Mouse (Mus musculus) adipocyte (in vitro differentiated cells): ENCODE data around the gene Gm3532.
"Not testable (repeated sequence)": the region's sequence is repeated elsewhere in the genome, so short reads cannot be mapped to it uniquely, and the experiment has no call there.

Experiments used
- DNase-seq: peaks from one replicate; pipeline ENCODE4 v3.0.0-alpha.2; 2016; ENCODE audit warnings: low spot score

Gm3532 gene

GRCm38 (mm10) chr14:5538196-5538595 lies at the start of gene Gm3532:
TSS of gene Gm3532 (plus strand) at chr14:5538496.
- DNase-seq: not testable (repeated sequence)

GRCm38 (mm10) chr14:5501374-5501773 lies 36.9 kb upstream of the Gm3532 start, which contains the start of gene Gm3488:
TSS of gene Gm3488 (plus strand) at chr14:5501674.
- DNase-seq: not testable (repeated sequence)
